34 mouse cellular contexts compared by ENCODE assay signal in genomic region chr11:55398371-55398770, GRCm38 (mm10). TPM values are rescaled to one million over a fixed set of nuclear protein-coding genes. Genes with fewer than 3 reads are reported as not detected.
DNase-seq lines count a peak whose midpoint lies in the region; ATAC-seq lines count a peak whose summit lies in the region.
"Had no signal": no experiment of that assay in that cellular context is flagged by ENCODE, and none has a peak within 500 bp of the region (broad histone marks: within the 10 kb centered on the region; RNA-seq: fewer than 3 reads in every experiment).

No protein-coding gene starts in this region.

- H3K9ac ChIP-seq in embryonic facial prominence, embryonic 13.5 days = no peak overlapping the region
- H3K9ac ChIP-seq in heart, embryonic 13.5 days = no peak overlapping the region
- H3K9ac ChIP-seq in limb, embryonic 15.5 days = no peak overlapping the region
- no peak overlapping the region for H3K9ac ChIP-seq in stomach, embryonic 15.5 days
- H3K9ac ChIP-seq: embryonic facial prominence, embryonic 12.5 days; hindbrain, embryonic 13.5 days; liver, embryonic 12.5 days; liver, postnatal 0 days; midbrain, embryonic 15.5 days; neural tube, embryonic 15.5 days had no signal

- peaks cover 89% of the 10 kb centered on the region for H3K36me3 ChIP-seq in embryonic facial prominence, embryonic 13.5 days
- peaks cover 84% of the 10 kb centered on the region for H3K36me3 ChIP-seq in embryonic facial prominence, embryonic 10.5 days (replicated peaks)
- H3K36me3 ChIP-seq in heart, embryonic 13.5 days = peaks cover 91% of the 10 kb centered on the region
- peaks cover 87% of the 10 kb centered on the region for H3K36me3 ChIP-seq in limb, embryonic 15.5 days
- peaks cover 33% of the 10 kb centered on the region for H3K36me3 ChIP-seq in limb, embryonic 10.5 days
- peaks cover 48% of the 10 kb centered on the region for H3K36me3 ChIP-seq in stomach, embryonic 15.5 days
- H3K36me3 ChIP-seq: midbrain, embryonic 15.5 days; neural tube, embryonic 15.5 days had no signal

- H3K4me1 ChIP-seq in embryonic facial prominence, embryonic 13.5 days = peaks cover 3% of the 10 kb centered on the region; the same call in 1 of the 2 replicates
- H3K4me1 ChIP-seq in embryonic facial prominence, embryonic 10.5 days = no peaks in the 10 kb centered on the region
- peaks cover 15% of the 10 kb centered on the region for H3K4me1 ChIP-seq in heart, embryonic 13.5 days
- no peaks in the 10 kb centered on the region for H3K4me1 ChIP-seq in limb, embryonic 15.5 days
- peaks cover 4% of the 10 kb centered on the region; the same call in 1 of the 2 replicates for H3K4me1 ChIP-seq in limb, embryonic 10.5 days
- H3K4me1 ChIP-seq in stomach, embryonic 15.5 days = no peaks in the 10 kb centered on the region
- H3K4me1 ChIP-seq: embryonic facial prominence, embryonic 12.5 days; hindbrain, embryonic 13.5 days; liver, embryonic 12.5 days; midbrain, embryonic 10.5 days; midbrain, embryonic 15.5 days; neural tube, embryonic 15.5 days had no signal

- no peaks in the 10 kb centered on the region for H3K9me3 ChIP-seq in embryonic facial prominence, embryonic 13.5 days
- no peaks in the 10 kb centered on the region for H3K9me3 ChIP-seq in embryonic facial prominence, embryonic 10.5 days
- no peaks in the 10 kb centered on the region for H3K9me3 ChIP-seq in heart, embryonic 13.5 days
- H3K9me3 ChIP-seq in limb, embryonic 15.5 days = no peaks in the 10 kb centered on the region
- H3K9me3 ChIP-seq in limb, embryonic 10.5 days (replicated peaks) = no peaks in the 10 kb centered on the region
- no peaks in the 10 kb centered on the region for H3K9me3 ChIP-seq in stomach, embryonic 15.5 days
- H3K9me3 ChIP-seq: embryonic facial prominence, embryonic 12.5 days; hindbrain, embryonic 13.5 days; liver, embryonic 12.5 days; midbrain, embryonic 10.5 days; midbrain, embryonic 15.5 days; neural tube, embryonic 15.5 days had no signal

- H3K27me3 ChIP-seq in embryonic facial prominence, embryonic 13.5 days = no peaks in the 10 kb centered on the region
- H3K27me3 ChIP-seq in embryonic facial prominence, embryonic 10.5 days (replicated peaks; ENCODE audit: low read depth, poor library complexity, severe bottlenecking) = no peaks in the 10 kb centered on the region
- no peaks in the 10 kb centered on the region for H3K27me3 ChIP-seq in heart, embryonic 13.5 days (replicated peaks)
- H3K27me3 ChIP-seq in limb, embryonic 15.5 days = no peaks in the 10 kb centered on the region
- H3K27me3 ChIP-seq in limb, embryonic 10.5 days (ENCODE audit: low read depth, poor library complexity, severe bottlenecking) = no peaks in the 10 kb centered on the region
- no peaks in the 10 kb centered on the region for H3K27me3 ChIP-seq in stomach, embryonic 15.5 days (replicated peaks)
- H3K27me3 ChIP-seq: embryonic facial prominence, embryonic 12.5 days; hindbrain, embryonic 13.5 days; liver, embryonic 12.5 days; midbrain, embryonic 15.5 days; neural tube, embryonic 15.5 days had no signal

- 0 out of 2 replicates have a peak, but pooled peaks have one; percentile 35 for ATAC-seq in embryonic facial prominence, embryonic 13.5 days (ENCODE audit: insufficient number of reproducible peaks, insufficient read depth, low FRiP score, low TSS enrichment, low read depth)
- no peak for ATAC-seq in heart, embryonic 13.5 days (ENCODE audit: extremely low read depth, insufficient number of reproducible peaks, low FRiP score, low TSS enrichment)
- ATAC-seq in limb, embryonic 15.5 days (ENCODE audit: insufficient number of reproducible peaks, low FRiP score, low TSS enrichment, low read depth) = no peak
- ATAC-seq in stomach, embryonic 15.5 days (ENCODE audit: insufficient read depth, low FRiP score, low read depth) = no peak
- ATAC-seq: activated CD4-positive, CD25-positive, alpha-beta regulatory T cell, adult 4 months; forebrain, embryonic 16.5 days; intestine, embryonic 16.5 days; liver, embryonic 12.5 days; liver, postnatal 0 days; midbrain, embryonic 15.5 days had no signal

- intact Hi-C loops in heart, postnatal 25 days (cut with DNase I) = no loop called here

- H3K4me3 ChIP-seq in embryonic facial prominence, embryonic 13.5 days = no peak overlapping the region
- no peak overlapping the region for H3K4me3 ChIP-seq in embryonic facial prominence, embryonic 10.5 days
- H3K4me3 ChIP-seq in heart, embryonic 13.5 days = no peak overlapping the region
- H3K4me3 ChIP-seq in limb, embryonic 15.5 days = no peak overlapping the region
- H3K4me3 ChIP-seq in limb, embryonic 10.5 days = no peak overlapping the region
- H3K4me3 ChIP-seq in stomach, embryonic 15.5 days (replicated peaks) = no peak overlapping the region
- H3K4me3 ChIP-seq: embryonic facial prominence, embryonic 12.5 days; erythroblast, embryonic 14.5 days; hindbrain, embryonic 13.5 days; liver, embryonic 12.5 days; midbrain, embryonic 10.5 days; midbrain, embryonic 15.5 days; neural tube, embryonic 15.5 days had no signal

- DNase-seq in embryonic facial prominence, embryonic 10.5 days (ENCODE audit: low spot score) = no peak
- DNase-seq in heart, postnatal 25 days (ENCODE audit: low spot score) = no peak
- DNase-seq in limb, embryonic 10.5 days (ENCODE audit: low spot score) = no peak
- DNase-seq in adrenal gland, adult 8-10 months = no peak
- DNase-seq: adrenal gland, adult 2 months; cerebellum, adult 11 months; cerebellum, adult 9-10 months; cerebellum, postnatal 36 days; gastrocnemius, postnatal 14 days; heart, adult 18-20 months; heart, postnatal 4 days; kidney, adult 9 months; kidney, postnatal 10 days; layer of hippocampus, adult 9-11 months; liver, postnatal 0 days; lung, postnatal 10 days; right cerebral cortex, postnatal 25 days; thymus, adult 18-20 months; thymus, postnatal 36 days had no signal

- H3K4me2 ChIP-seq in embryonic facial prominence, embryonic 13.5 days = no peak overlapping the region
- no peak overlapping the region for H3K4me2 ChIP-seq in heart, embryonic 13.5 days
- no peak overlapping the region for H3K4me2 ChIP-seq in limb, embryonic 15.5 days
- no peak overlapping the region for H3K4me2 ChIP-seq in stomach, embryonic 15.5 days
- H3K4me2 ChIP-seq: embryonic facial prominence, embryonic 12.5 days; hindbrain, embryonic 13.5 days; liver, embryonic 12.5 days; midbrain, embryonic 15.5 days; neural tube, embryonic 15.5 days had no signal

- no peak overlapping the region for H3K27ac ChIP-seq in embryonic facial prominence, embryonic 13.5 days
- no peak overlapping the region for H3K27ac ChIP-seq in embryonic facial prominence, embryonic 10.5 days (replicated peaks)
- H3K27ac ChIP-seq in heart, embryonic 13.5 days (replicated peaks) = 0 out of 2 replicates have a peak overlapping the region, but pooled peaks have one; percentile 42
- 0 out of 2 replicates have a peak overlapping the region, but pooled peaks have one; percentile 47 for H3K27ac ChIP-seq in limb, embryonic 15.5 days
- no peak overlapping the region for H3K27ac ChIP-seq in limb, embryonic 10.5 days
- H3K27ac ChIP-seq in stomach, embryonic 15.5 days = 0 out of 2 replicates have a peak overlapping the region, but pooled peaks have one; percentile 11
- H3K27ac ChIP-seq: embryonic facial prominence, embryonic 12.5 days; hindbrain, embryonic 13.5 days; liver, embryonic 12.5 days; midbrain, embryonic 10.5 days; midbrain, embryonic 15.5 days; neural tube, embryonic 15.5 days had no signal

- 92% methylated on average over 8 of the region's 8 CpGs for WGBS in embryonic facial prominence, embryonic 13.5 days
- 93% methylated on average over 8 of the region's 8 CpGs for WGBS in embryonic facial prominence, embryonic 10.5 days
- WGBS in heart, embryonic 13.5 days = 82% methylated on average over 8 of the region's 8 CpGs
- WGBS in limb, embryonic 15.5 days = 96% methylated on average over 8 of the region's 8 CpGs
- WGBS in limb, embryonic 10.5 days = 91% methylated on average over 8 of the region's 8 CpGs
- 90% methylated on average over 8 of the region's 8 CpGs for WGBS in stomach, embryonic 15.5 days

RNA-seq across cellular contexts. Expression of gene Sparc, which starts 24.6 kb away (rescaled TPM):
- 1,239 and 1,279 TPM in 2 replicates for polyA plus RNA-seq in embryonic facial prominence, embryonic 13.5 days (2015; fragmentation: Nextera tagmentation; extraction: Ambion mirVana)
- polyA plus RNA-seq in embryonic facial prominence, embryonic 10.5 days (2016; fragmentation: Nextera tagmentation; extraction: Ambion mirVana) = 269 and 310 TPM in 2 replicates
- 1,654 and 1,741 TPM in 2 replicates for polyA plus RNA-seq in heart, embryonic 13.5 days (2015; fragmentation: Nextera tagmentation; extraction: Ambion mirVana)
- total RNA-seq in heart, postnatal 25 days (2021) = 100 to 1,000 TPM; 785 to 951 TPM
- polyA plus RNA-seq in limb, embryonic 15.5 days (2015; fragmentation: Nextera tagmentation; extraction: Ambion mirVana) = 3,190 and 4,050 TPM in 2 replicates
- polyA plus RNA-seq in limb, embryonic 10.5 days (2016; fragmentation: Nextera tagmentation; extraction: Ambion mirVana) = 183 and 211 TPM in 2 replicates
- polyA plus RNA-seq in stomach, embryonic 15.5 days (2015; fragmentation: Nextera tagmentation; extraction: Ambion mirVana) = 1,683 and 1,927 TPM in 2 replicates
- total RNA-seq in adrenal gland, adult 8-10 months (2022) = 1,000 to 10,000 TPM; 1,201 to 2,025 (median 1,729) TPM
- total RNA-seq: megakaryocyte progenitor cell, adult 5-6 weeks had no signal
- polyA plus RNA-seq: activated CD4-positive, CD25-positive, alpha-beta regulatory T cell, adult 4 months had no signal

Comparison
In these comparisons a context has a peak if more than half of its experiments do, and no peak if none do; other contexts are left out.
1. H3K27ac ChIP-seq: peak in heart, embryonic 13.5 days (single experiment), limb, embryonic 15.5 days (single experiment) and stomach, embryonic 15.5 days (single experiment); none in embryonic facial prominence, embryonic 13.5 days (single experiment), embryonic facial prominence, embryonic 10.5 days (single experiment) and limb, embryonic 10.5 days (single experiment).